Mouse (Mus musculus): Measurements from ENCODE around the gene Slc17a3. TPM values are rescaled to one million over a fixed set of nuclear protein-coding genes. Genes with fewer than 3 reads are reported as not detected.

Slc17a3 gene
- polyA plus RNA-seq, 1 experiment, result 0.06 TPM

GRCm38 (mm10) chr13:23910121-23910520 is 70.9 kb downstream of the Slc17a3 start:
- DNase-seq (ENCODE audit: low read depth in 1 of 2, low spot score in 2 of 2), result no peak
- 10% methylated on average over 5 of the region's 5 CpGs for WGBS
- H3K27me3 ChIP-seq (ENCODE audit: control insufficient read depth, insufficient read depth, low read length), result no peaks in the 10 kb centered on the region
- TF ChIP-seq CTCF (IDR thresholded peaks at IDR 0.05; ENCODE audit: extremely low read depth, insufficient read depth, insufficient read length, insufficient replicate concordance) (no peak), POLR2A (IDR thresholded peaks at IDR 0.05; ENCODE audit: low read depth, low read length) (no peak)
- H3K4me1 ChIP-seq (ENCODE audit: control insufficient read depth, insufficient read depth, insufficient read length), result peaks cover 20% of the 10 kb centered on the region
- no peaks in the 10 kb centered on the region for H3K36me3 ChIP-seq (ENCODE audit: control insufficient read depth, insufficient read depth, low read length)
- H3K4me3 ChIP-seq (ENCODE audit: extremely low read depth, insufficient read depth, insufficient read length), result no peak overlapping the region
- H3K27ac ChIP-seq (ENCODE audit: insufficient read depth, low read length), result peak overlapping the region; percentile 4; the same call in 1 of the 2 replicates

Other genes starting within 250 kb of the Slc17a3 start
- 2.8 and 3.8 TPM in 2 replicates for gene Hist1h2be, start 218.3 kb upstream of the Slc17a3 start, polyA plus RNA-seq (2012; rRNA removed)
- gene Hist1h1e, start 216.9 kb upstream of the Slc17a3 start, polyA plus RNA-seq (2012; rRNA removed), result 2.9 and 3.7 TPM in 2 replicates
- 1.2 and 2.0 TPM in 2 replicates for gene Hist1h2ac, start 155.5 kb upstream of the Slc17a3 start, polyA plus RNA-seq (2012; rRNA removed)
- gene Hist1h2bc, start 155.2 kb upstream of the Slc17a3 start, polyA plus RNA-seq (2012; rRNA removed), result 41.8 and 44.4 TPM in 2 replicates
- gene Hist1h1t, start 143.6 kb upstream of the Slc17a3 start, polyA plus RNA-seq (2012; rRNA removed), result not detected in 2 replicates
- gene Hist1h4c, start 141.0 kb upstream of the Slc17a3 start, polyA plus RNA-seq (2012; rRNA removed), result 20.0 and 33.6 TPM in 2 replicates
- 20.7 and 26.1 TPM in 2 replicates for gene Hfe, start 128.6 kb upstream of the Slc17a3 start, polyA plus RNA-seq (2012; rRNA removed)
- 20.9 and 25.5 TPM in 2 replicates for gene Hist1h1c, start 100.6 kb upstream of the Slc17a3 start, polyA plus RNA-seq (2012; rRNA removed)
- 35.9 and 50.3 TPM in 2 replicates for gene Hist1h3c, start 93.8 kb upstream of the Slc17a3 start, polyA plus RNA-seq (2012; rRNA removed)
- 23.7 and 32.9 TPM in 2 replicates for gene Hist1h2bb, start 92.7 kb upstream of the Slc17a3 start, polyA plus RNA-seq (2012; rRNA removed)
- gene Hist1h2ab, start 88.3 kb upstream of the Slc17a3 start, polyA plus RNA-seq (2012; rRNA removed), result 28.4 and 40.3 TPM in 2 replicates
- 54.9 and 68.9 TPM in 2 replicates for gene Hist1h3b, start 87.2 kb upstream of the Slc17a3 start, polyA plus RNA-seq (2012; rRNA removed)
- 19.0 and 27.4 TPM in 2 replicates for gene Hist1h4b, start 82.4 kb upstream of the Slc17a3 start, polyA plus RNA-seq (2012; rRNA removed)
- 16.1 and 29.5 TPM in 2 replicates for gene Hist1h4a, start 78.2 kb upstream of the Slc17a3 start, polyA plus RNA-seq (2012; rRNA removed)
- gene Hist1h3a, start 77.0 kb upstream of the Slc17a3 start, polyA plus RNA-seq (2012; rRNA removed), result 38.4 and 54.1 TPM in 2 replicates
- gene Hist1h1a, start 75.8 kb upstream of the Slc17a3 start, polyA plus RNA-seq (2012; rRNA removed), result 1.3 and 1.5 TPM in 2 replicates
- not detected in 2 replicates for gene Trim38, start 69.5 kb upstream of the Slc17a3 start, polyA plus RNA-seq (2012; rRNA removed)
- gene Slc17a2, start 32.4 kb upstream of the Slc17a3 start, polyA plus RNA-seq (2012; rRNA removed), result not detected in 2 replicates
- 0.11 TPM in 1 of 2 replicates, not detected in the other for gene Slc17a1, start 28.3 kb downstream of the Slc17a3 start, polyA plus RNA-seq (2012; rRNA removed)
- gene Slc17a4, start 75.6 kb downstream of the Slc17a3 start, polyA plus RNA-seq (2012; rRNA removed), result 0.07 and 0.13 TPM in 2 replicates
- gene Hist1h2ba, start 94.7 kb downstream of the Slc17a3 start, polyA plus RNA-seq (2012; rRNA removed), result not detected in 2 replicates
- not detected in 2 replicates for gene Hist1h2aa, start 95.0 kb downstream of the Slc17a3 start, polyA plus RNA-seq (2012; rRNA removed)
- gene Scgn, start 151.8 kb downstream of the Slc17a3 start, polyA plus RNA-seq (2012; rRNA removed), result not detected in 2 replicates

Data from spleen, adult 2 months (tissue).